Mouse (Mus musculus) layer of hippocampus, adult 18-20 months (tissue): ENCODE results near the gene Col8a2. TPM values are rescaled to one million over a fixed set of nuclear protein-coding genes. Genes with fewer than 3 reads are reported as not detected.

Experiments used
- DNase-seq, 2 experiments: peaks; one replicate each; pipeline ENCODE4 v3.0.0; 2022; ENCODE audit warnings: low spot score in 2 of 2
- long read RNA-seq: library from polyadenylated mRNA; stranded (forward); transcript quantifications from one replicate; pipeline ENCODE4 v2.0.0, GENCODE M21; 2021
- total RNA-seq, 2 experiments: library from RNA; stranded (reverse); gene quantifications; 2 replicates each; pipeline ENCODE4 v1.2.3; 2021

Gene Col8a2
- total RNA-seq: 1 to 10 TPM; 1.7 to 2.3 TPM
- long read RNA-seq, full-length matches to known transcripts: 7 of 10 reads
- long read RNA-seq, partial matches to known transcripts: 3 of 10 reads
- long read RNA-seq, other reads (novel, unspliced or antisense): 0 of 10 reads

DNA sequence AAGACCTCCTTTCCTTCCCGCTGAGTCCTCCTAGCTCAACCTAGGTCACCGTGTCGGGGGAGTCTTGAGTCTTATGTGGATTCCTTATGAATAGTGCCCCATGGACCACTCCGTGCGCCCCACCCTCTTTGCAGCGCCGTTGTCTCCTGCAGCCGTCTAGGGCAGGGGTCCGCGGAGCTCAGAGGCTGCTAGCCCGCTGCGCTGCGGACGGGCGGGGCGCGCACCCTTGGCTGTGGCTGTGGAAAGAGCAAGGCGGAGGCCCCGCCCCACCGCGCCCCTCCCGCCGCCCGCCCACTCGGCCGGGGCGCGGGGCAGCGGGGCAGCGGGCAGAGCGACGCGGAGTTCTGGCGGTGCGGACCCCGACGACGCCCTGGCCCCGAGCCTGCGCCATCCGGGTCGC lies at the start of gene Col8a2:
Gene Col8a2 (plus strand): TSS at position 302 of the 400 bp plus-strand sequence.
- DNase-seq: no peak

- DNase-seq: peak in 1 of 2 experiments; percentile 50
Observed at GRCm38 (mm10) chr4:126237721-126238242, 48.8 kb upstream of the Col8a2 start.

GRCm38 (mm10) chr4:126239862-126240475 lies 46.6 kb upstream of the Col8a2 start:
- DNase-seq: peak in 1 of 2 experiments; percentile 3

DNA sequence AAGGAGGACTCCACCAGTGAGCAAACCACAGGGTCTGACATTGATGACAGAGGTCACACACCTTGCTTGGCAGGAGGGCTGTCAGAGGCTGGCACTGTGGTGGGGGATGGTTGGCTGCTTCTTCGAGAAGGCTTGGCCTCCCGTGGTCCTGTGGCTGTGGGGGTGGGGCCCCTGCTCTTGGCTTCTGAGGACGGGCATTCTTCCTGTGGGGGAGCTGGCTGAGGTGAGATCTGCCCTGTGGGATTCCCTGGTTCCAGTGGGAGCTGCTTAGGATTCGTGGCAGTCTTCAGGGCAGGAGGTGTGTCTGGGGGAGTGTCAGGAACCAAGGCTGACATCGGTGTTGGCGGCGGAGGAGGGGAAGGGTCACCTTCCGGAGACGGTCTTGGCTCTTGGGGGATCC lies 44.6 kb upstream of the Col8a2 start:
- DNase-seq: no peak

DNA sequence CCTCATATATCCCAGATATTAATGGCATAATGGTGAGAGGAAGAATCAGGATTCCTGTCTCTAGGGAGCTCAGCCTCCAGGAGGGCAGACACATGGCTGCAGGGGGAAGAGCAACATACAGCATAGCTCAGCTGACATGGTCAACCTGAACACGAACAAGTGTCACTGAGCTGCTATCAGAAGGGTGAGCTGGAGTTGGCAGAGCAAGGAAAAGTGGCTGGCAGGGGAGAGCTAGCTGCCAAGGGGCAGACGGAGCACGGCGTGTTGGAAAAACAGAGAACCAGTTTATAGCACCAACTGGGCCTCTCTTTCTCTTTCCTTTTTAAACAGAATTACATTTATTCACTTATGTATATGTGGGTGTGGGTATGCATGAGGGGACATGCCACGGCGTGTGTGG lies 44.1 kb upstream of the Col8a2 start:
- DNase-seq: no peak

DNA sequence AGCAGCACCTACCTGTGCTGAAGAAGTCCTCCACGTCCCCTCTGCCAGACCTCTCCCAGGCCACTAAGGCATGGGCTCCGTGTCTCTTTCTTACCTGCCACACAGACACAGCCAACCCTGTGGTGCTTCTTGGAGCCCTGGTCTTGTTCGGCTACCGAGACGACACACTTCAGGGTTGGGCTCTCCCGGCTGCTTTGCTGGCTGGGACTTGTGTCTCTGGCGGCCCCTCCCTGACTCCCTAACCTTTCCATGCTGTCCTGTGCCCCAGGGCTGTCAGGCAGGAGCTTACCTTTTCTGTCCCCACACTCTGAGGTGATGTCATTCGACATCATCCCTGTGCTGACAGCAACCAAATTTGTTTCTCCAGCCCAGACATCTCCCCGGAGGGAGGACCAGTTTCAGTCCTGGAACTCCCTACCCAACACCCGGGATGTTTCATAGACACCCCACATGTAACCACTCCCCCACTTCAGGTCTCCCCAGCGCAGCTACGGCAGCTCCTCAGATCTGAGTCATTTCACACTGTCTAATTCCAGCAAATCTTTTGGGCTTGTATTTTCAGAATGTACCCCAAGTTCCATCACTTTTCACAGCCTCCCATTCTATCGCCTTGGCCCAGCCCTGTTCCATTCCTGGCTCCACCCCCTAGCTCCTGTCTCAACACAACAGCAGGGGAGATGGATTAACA lies 40.2 kb upstream of the Col8a2 start:
- no peak for DNase-seq

GRCm38 (mm10) chr4:126248261-126248868 lies 38.2 kb upstream of the Col8a2 start:
- DNase-seq: no peak

GRCm38 (mm10) chr4:126250659-126251058 lies 35.9 kb upstream of the Col8a2 start:
- DNase-seq: no peak

DNA sequence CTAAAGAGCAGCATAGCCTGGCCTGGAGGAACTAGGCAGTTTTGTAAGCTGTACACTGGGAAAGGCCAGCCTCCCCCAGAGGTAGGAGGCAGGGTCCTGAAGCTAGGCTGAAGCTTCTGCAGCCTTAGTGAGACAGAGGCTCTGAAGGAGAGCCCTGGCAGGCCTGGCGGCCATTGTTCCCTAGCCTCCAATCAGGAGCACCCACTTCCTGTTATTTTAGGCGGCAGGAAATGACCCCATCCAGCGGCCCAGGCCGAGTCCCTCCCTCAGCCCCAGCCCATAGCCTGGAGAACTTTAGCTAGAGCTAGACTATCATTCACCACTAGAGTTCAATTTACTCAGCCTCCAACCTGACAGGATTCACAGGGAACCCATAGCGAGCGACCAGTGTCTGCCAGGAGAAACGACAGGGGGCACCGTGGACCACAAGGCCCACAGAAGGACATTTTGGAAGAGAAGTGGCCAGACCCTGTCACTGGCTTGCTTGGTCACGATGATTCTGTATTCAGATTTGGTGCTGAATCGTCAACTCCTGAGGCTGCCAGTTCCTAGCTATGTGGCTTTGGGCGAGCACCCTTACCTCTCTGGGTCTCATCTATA lies 34.8 kb upstream of the Col8a2 start:
- DNase-seq: no peak

- DNase-seq: no peak
Observed at GRCm38 (mm10) chr4:126252411-126253237, 34.0 kb upstream of the Col8a2 start.

GRCm38 (mm10) chr4:126253637-126254272 lies 32.8 kb upstream of the Col8a2 start:
- no peak for DNase-seq

- DNase-seq: peak; percentile 77 to 81
Observed at GRCm38 (mm10) chr4:126254315-126255112, 32.1 kb upstream of the Col8a2 start.

GRCm38 (mm10) chr4:126255113-126256001 lies 31.2 kb upstream of the Col8a2 start:
- DNase-seq: no peak

- peak; percentile 81 to 92 for DNase-seq
Observed at GRCm38 (mm10) chr4:126256131-126256791, 30.3 kb upstream of the Col8a2 start, which contains the start of gene Map7d1. TSS of gene Map7d1 (minus strand) at chr4:126256343.

DNA sequence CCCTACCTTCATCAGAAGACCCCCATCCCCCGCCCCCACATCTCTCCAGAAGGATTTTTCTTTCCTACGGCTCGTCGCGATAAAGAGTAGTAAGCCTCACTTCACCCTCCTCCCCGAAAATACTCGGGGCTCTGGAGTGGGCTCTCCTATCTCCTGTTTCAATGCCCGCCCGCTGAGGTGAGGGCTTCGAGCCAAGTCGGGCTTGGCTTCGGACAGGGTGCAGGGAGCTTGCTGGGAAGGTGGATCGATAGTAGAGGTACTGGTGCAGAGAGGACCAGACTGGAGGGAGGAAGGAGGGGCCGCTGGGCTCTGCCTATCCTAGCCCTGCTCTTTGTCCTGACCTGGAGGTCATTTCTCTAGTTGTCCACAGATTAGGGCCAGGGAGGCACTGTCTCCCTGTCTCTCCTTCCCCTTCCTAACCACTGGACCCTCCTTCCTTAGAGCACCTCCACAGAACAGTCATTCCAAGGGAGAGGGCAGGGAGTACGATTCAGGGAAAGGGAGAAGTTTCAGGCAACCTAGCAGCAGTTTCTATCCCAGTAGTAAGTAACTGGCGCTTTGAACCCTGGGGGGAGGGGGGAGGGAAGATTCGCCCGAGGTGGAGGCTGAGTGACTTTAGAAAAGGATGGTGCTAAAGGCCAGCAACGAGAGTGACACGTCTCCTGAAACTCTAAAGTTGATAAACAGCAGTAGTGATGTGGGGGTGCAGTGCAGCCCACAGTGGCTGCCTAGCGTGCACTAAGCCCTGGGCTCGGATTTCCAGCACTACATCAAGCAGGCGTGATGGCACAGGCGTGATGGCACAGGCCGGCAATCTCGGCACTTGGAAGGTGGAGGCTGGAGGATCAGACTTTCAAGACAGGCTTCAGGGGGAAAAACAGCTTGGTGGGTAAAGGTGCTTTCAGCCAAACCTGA lies 29.4 kb upstream of the Col8a2 start:
- DNase-seq: no peak

DNA sequence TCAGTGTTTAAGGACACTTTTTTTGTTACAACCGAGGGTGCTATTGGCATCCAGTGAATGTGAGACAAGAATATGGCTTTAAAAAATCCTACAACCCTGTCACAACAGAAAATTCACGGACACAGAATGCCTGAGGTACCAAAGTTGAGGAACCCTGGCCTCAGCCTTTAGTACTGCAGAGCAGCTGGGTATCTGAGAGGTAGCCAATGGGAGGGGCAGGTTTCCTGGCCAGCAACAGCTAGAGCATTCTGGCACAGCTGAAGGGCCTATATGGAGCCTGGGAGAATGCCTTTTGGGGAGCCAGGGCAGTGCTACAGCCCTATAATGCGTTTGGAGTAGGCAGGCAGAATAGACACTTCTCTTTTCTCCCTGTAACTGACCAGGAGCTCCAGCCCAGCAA lies 27.5 kb upstream of the Col8a2 start:
- no peak for DNase-seq
